Mouse (Mus musculus): Measurements from ENCODE around the gene Ddx17. TPM values are rescaled to one million over a fixed set of nuclear protein-coding genes. Genes with fewer than 3 reads are reported as not detected.
A peak's percentile ranks its signal among the peaks of the same experiment; 100 is the strongest.

Ddx17 gene
- polyA plus RNA-seq, 1 experiment: 721 TPM

GRCm38 (mm10) chr15:79517710-79518109, 28.8 kb downstream of the Ddx17 start:
- TF ChIP-seq POLR2A (IDR thresholded peaks at IDR 0.05; ENCODE audit: borderline replicate concordance, extremely low read depth, insufficient read depth, insufficient read length, poor library complexity, severe bottlenecking) (no peak), CTCF (IDR thresholded peaks at IDR 0.05; ENCODE audit: borderline replicate concordance, extremely low read depth, insufficient read depth, insufficient read length) (no peak)
- DNase-seq (ENCODE audit: low read depth): no peak

GRCm38 (mm10) chr15:79516171-79517096, 30.1 kb downstream of the Ddx17 start, which contains the start of gene Kdelr3:
TSS of gene Kdelr3 (plus strand) at chr15:79516411.
- TF ChIP-seq POLR2A (IDR thresholded peaks at IDR 0.05; ENCODE audit: borderline replicate concordance, extremely low read depth, insufficient read depth, insufficient read length, poor library complexity, severe bottlenecking) (no peak), CTCF (IDR thresholded peaks at IDR 0.05; ENCODE audit: borderline replicate concordance, extremely low read depth, insufficient read depth, insufficient read length) (no peak)
- peak; percentile 65 for DNase-seq (ENCODE audit: low read depth)

GRCm38 (mm10) chr15:79513940-79514339, 32.6 kb downstream of the Ddx17 start:
- no peak for DNase-seq (ENCODE audit: low read depth)
- TF ChIP-seq POLR2A (IDR thresholded peaks at IDR 0.05; ENCODE audit: borderline replicate concordance, extremely low read depth, insufficient read depth, insufficient read length, poor library complexity, severe bottlenecking) (no peak), CTCF (IDR thresholded peaks at IDR 0.05; ENCODE audit: borderline replicate concordance, extremely low read depth, insufficient read depth, insufficient read length) (no peak)

- DNase-seq (ENCODE audit: low read depth): peak; percentile 91
- TF ChIP-seq POLR2A (IDR thresholded peaks at IDR 0.05; ENCODE audit: borderline replicate concordance, extremely low read depth, insufficient read depth, insufficient read length, poor library complexity, severe bottlenecking) (no peak), CTCF (IDR thresholded peaks at IDR 0.05; ENCODE audit: borderline replicate concordance, extremely low read depth, insufficient read depth, insufficient read length) (no peak)
Observed at GRCm38 (mm10) chr15:79511553-79512320, 34.8 kb downstream of the Ddx17 start.

- no peak for TF ChIP-seq POLR2A (IDR thresholded peaks at IDR 0.05; ENCODE audit: borderline replicate concordance, extremely low read depth, insufficient read depth, insufficient read length, poor library complexity, severe bottlenecking)
- no peak for TF ChIP-seq CTCF (IDR thresholded peaks at IDR 0.05; ENCODE audit: borderline replicate concordance, extremely low read depth, insufficient read depth, insufficient read length)
Observed at GRCm38 (mm10) chr15:79510425-79510824, 36.1 kb downstream of the Ddx17 start.

GRCm38 (mm10) chr15:79509998-79510397, 36.5 kb downstream of the Ddx17 start:
- no peak for DNase-seq (ENCODE audit: low read depth)
- TF ChIP-seq CTCF (IDR thresholded peaks at IDR 0.05; ENCODE audit: borderline replicate concordance, extremely low read depth, insufficient read depth, insufficient read length) (no peak), POLR2A (IDR thresholded peaks at IDR 0.05; ENCODE audit: borderline replicate concordance, extremely low read depth, insufficient read depth, insufficient read length, poor library complexity, severe bottlenecking) (no peak)

More at GRCm38 (mm10) chr15:79510425-79510824, 36.1 kb downstream of the Ddx17 start:
- no peak for DNase-seq (ENCODE audit: low read depth)

GRCm38 (mm10) chr15:79507055-79507828, 39.3 kb downstream of the Ddx17 start:
- no peak for DNase-seq (ENCODE audit: low read depth)
- TF ChIP-seq CTCF (IDR thresholded peaks at IDR 0.05; ENCODE audit: borderline replicate concordance, extremely low read depth, insufficient read depth, insufficient read length) (no peak), POLR2A (IDR thresholded peaks at IDR 0.05; ENCODE audit: borderline replicate concordance, extremely low read depth, insufficient read depth, insufficient read length, poor library complexity, severe bottlenecking) (no peak)

- no peak for DNase-seq (ENCODE audit: low read depth)
- TF ChIP-seq CTCF (IDR thresholded peaks at IDR 0.05; ENCODE audit: borderline replicate concordance, extremely low read depth, insufficient read depth, insufficient read length) (no peak), POLR2A (IDR thresholded peaks at IDR 0.05; ENCODE audit: borderline replicate concordance, extremely low read depth, insufficient read depth, insufficient read length, poor library complexity, severe bottlenecking) (no peak)
Observed at GRCm38 (mm10) chr15:79506460-79506859, 40.1 kb downstream of the Ddx17 start.

GRCm38 (mm10) chr15:79505616-79506283, 40.8 kb downstream of the Ddx17 start:
- TF ChIP-seq CTCF (IDR thresholded peaks at IDR 0.05; ENCODE audit: borderline replicate concordance, extremely low read depth, insufficient read depth, insufficient read length): no peak
- TF ChIP-seq POLR2A (IDR thresholded peaks at IDR 0.05; ENCODE audit: borderline replicate concordance, extremely low read depth, insufficient read depth, insufficient read length, poor library complexity, severe bottlenecking): no peak
- DNase-seq (ENCODE audit: low read depth): peak; percentile 79

GRCm38 (mm10) chr15:79504707-79505452, 41.7 kb downstream of the Ddx17 start, which contains the start of gene Kcnj4:
TSS of gene Kcnj4 (minus strand) at chr15:79505241.
- no peak for TF ChIP-seq POLR2A (IDR thresholded peaks at IDR 0.05; ENCODE audit: borderline replicate concordance, extremely low read depth, insufficient read depth, insufficient read length, poor library complexity, severe bottlenecking)
- TF ChIP-seq CTCF (IDR thresholded peaks at IDR 0.05; ENCODE audit: borderline replicate concordance, extremely low read depth, insufficient read depth, insufficient read length): no peak
- DNase-seq (ENCODE audit: low read depth): no peak
